8 mouse cellular contexts compared by ENCODE assay signal in the genomic region with DNA sequence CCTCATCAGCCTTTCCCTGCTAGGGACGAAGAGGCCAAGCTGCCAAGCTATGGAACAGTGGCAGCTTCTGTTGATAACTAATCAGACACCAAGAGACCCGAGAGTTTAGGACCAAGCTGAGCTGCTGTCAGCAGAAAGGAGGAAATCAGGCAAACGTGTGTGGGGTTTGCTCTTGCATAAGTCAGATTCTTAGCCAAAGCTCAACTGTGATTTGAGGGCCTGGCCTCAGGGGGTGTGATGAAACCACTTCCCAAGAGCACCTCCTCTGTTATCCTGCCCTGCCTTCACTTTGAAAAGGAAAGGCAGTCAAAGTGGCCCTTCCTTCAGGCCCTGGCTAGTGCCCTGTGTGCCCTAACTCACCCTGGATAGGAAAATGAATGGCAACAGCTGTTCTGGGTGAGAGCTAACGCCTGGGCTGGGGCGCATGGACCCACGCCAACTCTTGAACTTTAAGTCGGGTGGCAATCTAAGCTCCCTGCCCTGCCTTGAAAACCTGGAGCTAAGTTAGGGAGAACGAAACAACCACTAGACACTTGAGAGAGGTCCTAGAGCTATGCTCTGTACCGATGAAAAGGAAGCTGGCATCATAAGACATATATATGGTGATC. TPM values are rescaled to one million over a fixed set of nuclear protein-coding genes. Genes with fewer than 3 reads are reported as not detected.
DNase-seq lines count a peak whose midpoint lies in the region; ATAC-seq and TF ChIP-seq lines count a peak whose summit lies in the region.

TSS of gene Txndc5 (minus strand) at position 138 of the 608 bp plus-strand sequence.

- WGBS in intestine, postnatal 0 days: 50% methylated on average over 9 of the region's 9 CpGs
- 40% methylated on average over 9 of the region's 9 CpGs for WGBS in stomach, postnatal 0 days

- no peaks in the 10 kb centered on the region for H3K9me3 ChIP-seq in intestine, postnatal 0 days (ENCODE audit: control insufficient read depth)
- H3K9me3 ChIP-seq in stomach, postnatal 0 days (ENCODE audit: control insufficient read depth, low read length): no peaks in the 10 kb centered on the region

- H3K4me2 ChIP-seq in intestine, postnatal 0 days (replicated peaks; ENCODE audit: low read depth): peak within 1 kb of the TSS; percentile 96
- H3K4me2 ChIP-seq in stomach, postnatal 0 days (replicated peaks; ENCODE audit: low read depth): peak within 1 kb of the TSS; percentile 83

- H3K4me3 ChIP-seq in intestine, postnatal 0 days (ENCODE audit: low read depth, low read length): peak within 1 kb of the TSS; percentile 91
- H3K4me3 ChIP-seq in stomach, postnatal 0 days (ENCODE audit: low read depth, low read length): peak within 1 kb of the TSS; percentile 95

- 0 out of 2 replicates have a peak, but pooled peaks cover 3% of the 10 kb centered on the region for H3K27me3 ChIP-seq in intestine, postnatal 0 days (replicated peaks; ENCODE audit: control insufficient read depth, insufficient read depth, low read length)
- H3K27me3 ChIP-seq in stomach, postnatal 0 days (ENCODE audit: control insufficient read depth, insufficient read depth, low read length): no peaks in the 10 kb centered on the region

- H3K4me1 ChIP-seq in intestine, postnatal 0 days (replicated peaks; ENCODE audit: control insufficient read depth, insufficient read depth, low read length): peaks cover 18% of the 10 kb centered on the region
- 0 out of 2 replicates have a peak, but pooled peaks cover 3% of the 10 kb centered on the region for H3K4me1 ChIP-seq in stomach, postnatal 0 days (replicated peaks; ENCODE audit: control insufficient read depth, insufficient read depth)

- no peaks in the 10 kb centered on the region for H3K36me3 ChIP-seq in intestine, postnatal 0 days (ENCODE audit: control insufficient read depth, insufficient read depth)
- H3K36me3 ChIP-seq in stomach, postnatal 0 days (ENCODE audit: control insufficient read depth, insufficient read depth, low read length): no peaks in the 10 kb centered on the region

- H3K9ac ChIP-seq in intestine, postnatal 0 days (ENCODE audit: low read depth, low read length): peak within 1 kb of the TSS; percentile 88
- H3K9ac ChIP-seq in stomach, postnatal 0 days (ENCODE audit: low read length): peak within 1 kb of the TSS; percentile 93

- DNase-seq in left cerebral cortex, adult 18-20 months (ENCODE audit: low spot score in 2 of 2): peak in 1 of 2 experiments; percentile 12
- DNase-seq in left cerebral cortex, adult 11 months (ENCODE audit: low spot score): no peak
- DNase-seq in c-Kit-positive CD71-negative TER-119-negative erythroid progenitor cells, embryonic 14.5 days (ENCODE audit: low read depth): peak; percentile 9
- DNase-seq in lung, postnatal 10 days: peak; percentile 59
- DNase-seq in stomach, postnatal 0 days (ENCODE audit: low spot score): peak; percentile 42
- DNase-seq in urinary bladder, adult 18-20 months (ENCODE audit: low spot score in 2 of 2): no peak

- H3K27ac ChIP-seq in intestine, postnatal 0 days (ENCODE audit: low read depth, low read length): peak within 1 kb of the TSS; percentile 91
- peak within 1 kb of the TSS; percentile 97 for H3K27ac ChIP-seq in stomach, postnatal 0 days (replicated peaks)

- peak; percentile 82 for ATAC-seq in granulocyte monocyte progenitor cell, adult 5-6 weeks (replicated peaks; ENCODE audit: poor library complexity, severe bottlenecking)
- 0 out of 2 replicates have a peak, but pooled peaks have one; percentile 18 for ATAC-seq in intestine, postnatal 0 days
- peak; percentile 33 for ATAC-seq in stomach, postnatal 0 days (ENCODE audit: low FRiP score, low TSS enrichment)

- TF ChIP-seq CTCF in intestine, postnatal 0 days (IDR thresholded peaks at IDR 0.05; ENCODE audit: low read depth): no peak
- no peak for TF ChIP-seq CTCF in stomach, postnatal 0 days (IDR thresholded peaks at IDR 0.05; ENCODE audit: low read depth)

- no peak for TF ChIP-seq EP300 in stomach, postnatal 0 days (optimal IDR thresholded peaks at IDR 0.05)

RNA-seq across cellular contexts. Expression of gene Txndc5, which starts in this region (rescaled TPM):
- total RNA-seq in left cerebral cortex, adult 18-20 months (2021): 10 to 100 TPM; 52.1 to 53.1 TPM
- 98.6 and 101 TPM in 2 replicates for total RNA-seq in granulocyte monocyte progenitor cell, adult 5-6 weeks (2014; fragmentation: Nextera tagmentation)
- 71.0 and 81.4 TPM in 2 replicates for total RNA-seq in granulocyte monocyte progenitor cell, adult 5-6 weeks (2017)
- polyA plus RNA-seq in intestine, postnatal 0 days (2015; fragmentation: Nextera tagmentation; extraction: Ambion mirVana): 96.2 and 106 TPM in 2 replicates
- 181 and 183 TPM in 2 replicates for polyA plus RNA-seq in stomach, postnatal 0 days (2015; fragmentation: Nextera tagmentation; extraction: Ambion mirVana)

Comparison
In these comparisons a context has a peak if more than half of its experiments do, and no peak if none do; other contexts are left out.
1. DNase-seq: peak in c-Kit-positive CD71-negative TER-119-negative erythroid progenitor cells, embryonic 14.5 days (single experiment), lung, postnatal 10 days (single experiment) and stomach, postnatal 0 days (single experiment); none in left cerebral cortex, adult 11 months (single experiment) and urinary bladder, adult 18-20 months (0 of 2).
2. ATAC-seq: peak in every context shown above with its lines; median percentile 82 in granulocyte monocyte progenitor cell, adult 5-6 weeks; 33 in stomach, postnatal 0 days; 18 in intestine, postnatal 0 days.